Mouse (Mus musculus): ENCODE results near the gene Gas2.

The Gas2 gene

GRCm38 (mm10) chr7:51861250-51862096, at the start of gene Gas2:
Gene Gas2 (plus strand): TSS chr7:51862015.
- peak; percentile 44 for DNase-seq (ENCODE audit: low read depth)

- DNase-seq (ENCODE audit: low read depth) = no peak
Observed at GRCm38 (mm10) chr7:51815473-51816282, 46.1 kb upstream of the Gas2 start.

- no peak for DNase-seq (ENCODE audit: low read depth)
Observed at GRCm38 (mm10) chr7:51816283-51816839, 45.5 kb upstream of the Gas2 start.

GRCm38 (mm10) chr7:51818251-51818974, 43.4 kb upstream of the Gas2 start:
- DNase-seq (ENCODE audit: low read depth) = no peak

- DNase-seq (ENCODE audit: low read depth) = no peak
Observed at GRCm38 (mm10) chr7:51819891-51820290, 41.9 kb upstream of the Gas2 start.

GRCm38 (mm10) chr7:51821467-51821866, 40.3 kb upstream of the Gas2 start:
- no peak for DNase-seq (ENCODE audit: low read depth)

- DNase-seq (ENCODE audit: low read depth) = no peak
Observed at GRCm38 (mm10) chr7:51823562-51824338, 38.1 kb upstream of the Gas2 start.

- DNase-seq (ENCODE audit: low read depth) = no peak
Observed at GRCm38 (mm10) chr7:51831917-51832316, 29.9 kb upstream of the Gas2 start.

GRCm38 (mm10) chr7:51840515-51840914, 21.3 kb upstream of the Gas2 start:
- no peak for DNase-seq (ENCODE audit: low read depth)

GRCm38 (mm10) chr7:51850877-51851276, 10.9 kb upstream of the Gas2 start:
- no peak for DNase-seq (ENCODE audit: low read depth)

- DNase-seq (ENCODE audit: low read depth) = no peak
Observed at GRCm38 (mm10) chr7:51851890-51852507, 9.8 kb upstream of the Gas2 start.

- DNase-seq (ENCODE audit: low read depth) = peak; percentile 83
Observed at GRCm38 (mm10) chr7:51862097-51862492, 280 bp downstream of the Gas2 start, which contains the start of gene Fancf. Gene Fancf (minus strand): TSS chr7:51862267.

- no peak for DNase-seq (ENCODE audit: low read depth)
Observed at GRCm38 (mm10) chr7:51862842-51863241, 1.0 kb downstream of the Gas2 start.

- no peak for DNase-seq (ENCODE audit: low read depth)
Observed at GRCm38 (mm10) chr7:51865336-51865735, 3.5 kb downstream of the Gas2 start.

GRCm38 (mm10) chr7:51867983-51868382, 6.2 kb downstream of the Gas2 start:
- no peak for DNase-seq (ENCODE audit: low read depth)

- no peak for DNase-seq (ENCODE audit: low read depth)
Observed at GRCm38 (mm10) chr7:51872041-51872440, 10.2 kb downstream of the Gas2 start.

- no peak for DNase-seq (ENCODE audit: low read depth)
Observed at GRCm38 (mm10) chr7:51872597-51872996, 10.8 kb downstream of the Gas2 start.

GRCm38 (mm10) chr7:51876316-51876715, 14.5 kb downstream of the Gas2 start:
- DNase-seq (ENCODE audit: low read depth) = no peak

- DNase-seq (ENCODE audit: low read depth) = no peak
Observed at GRCm38 (mm10) chr7:51878730-51879129, 16.9 kb downstream of the Gas2 start.

GRCm38 (mm10) chr7:51879136-51879723, 17.4 kb downstream of the Gas2 start:
- peak; percentile 43 for DNase-seq (ENCODE audit: low read depth)

Measured in c-Kit-positive CD71-negative TER-119-negative erythroid progenitor cells, embryonic 14.5 days (primary cell).